Mouse (Mus musculus) heart, embryonic 12.5 days (tissue): ENCODE measurements around the gene Pde7b. TPM values are rescaled to one million over a fixed set of nuclear protein-coding genes. Genes with fewer than 3 reads are reported as not detected.

Source experiments
- ATAC-seq: fragments of 200-750 bp; cut with Nextera tagmentation; 2 replicates; pipeline ENCODE4 v1.8.0; 2017; ENCODE audit warnings: moderate TSS enrichment, moderate library complexity; ENCODE audit not compliant: insufficient number of reproducible peaks, low FRiP score
- H3K27ac ChIP-seq: fragments of 300-500 bp; sonication (generic); 2 replicates; pipeline ENCODE4 v1.5.1; 2016; ENCODE audit warnings: mild to moderate bottlenecking, moderate library complexity; ENCODE audit not compliant: poor library complexity, severe bottlenecking
- H3K27me3 ChIP-seq: fragments of 300-500 bp; sonication (generic); replicated peaks from 2 replicates; pipeline ENCODE4 v1.6.1; 2016; ENCODE audit warnings: mild to moderate bottlenecking, moderate library complexity
- H3K36me3 ChIP-seq: fragments of 300-500 bp; sonication (generic); 2 replicates; pipeline ENCODE4 v1.6.1; 2016; ENCODE audit warnings: mild to moderate bottlenecking, moderate library complexity
- H3K4me1 ChIP-seq: fragments of 300-500 bp; sonication (generic); replicated peaks from 2 replicates; pipeline ENCODE4 v1.6.1; 2016; ENCODE audit warnings: mild to moderate bottlenecking
- H3K4me2 ChIP-seq: fragments of 300-500 bp; sonication (generic); 2 replicates; pipeline ENCODE4 v1.6.1; 2016; ENCODE audit warnings: mild to moderate bottlenecking, moderate library complexity
- H3K4me3 ChIP-seq: fragments of 300-500 bp; sonication (generic); 2 replicates; pipeline ENCODE4 v1.5.1; 2016; ENCODE audit warnings: mild to moderate bottlenecking
- H3K9ac ChIP-seq: fragments of 300-500 bp; sonication (generic); 2 replicates; pipeline ENCODE4 v1.6.1; 2016; ENCODE audit warnings: mild to moderate bottlenecking, moderate library complexity
- H3K9me3 ChIP-seq: fragments of 300-500 bp; sonication (generic); replicated peaks from 2 replicates; pipeline ENCODE4 v1.6.1; 2016; ENCODE audit warnings: mild to moderate bottlenecking, moderate library complexity
- WGBS: fragments of 180-500 bp; shearing (Covaris S2); methylation state at CpG from one replicate; pipeline ENCODE4 v1.1.7; 2016; 5-methylcytosine and 5-hydroxymethylcytosine counted together
- polyA plus RNA-seq: library from polyadenylated mRNA; unstranded; fragments of >200 nt; fragmentation: Nextera tagmentation; extraction: Ambion mirVana; gene quantifications from 2 replicates; pipeline ENCODE4 v1.2.1, GENCODE M21; 2016

The Pde7b gene
- polyA plus RNA-seq, 1 experiment from 2014 or later: 16.3 TPM

GRCm38 (mm10) chr10:20722651-20723520 lies 2.0 kb downstream of the Pde7b start:
- peak; percentile 38; the same call in 1 of the 2 replicates for ATAC-seq
- peaks cover 28% of the 10 kb centered on the region for H3K4me1 ChIP-seq
- peak overlapping the region; percentile 76 for H3K27ac ChIP-seq
- 40% methylated on average over 9 of the region's 9 CpGs for WGBS
- peak overlapping the region; percentile 62; the same call in 1 of the 2 replicates for H3K9ac ChIP-seq
- H3K9me3 ChIP-seq: no peaks in the 10 kb centered on the region
- peaks cover 3% of the 10 kb centered on the region; the same call in 1 of the 2 replicates for H3K36me3 ChIP-seq
- H3K27me3 ChIP-seq: no peaks in the 10 kb centered on the region
- H3K4me3 ChIP-seq: peak overlapping the region; percentile 49
- H3K4me2 ChIP-seq: peak overlapping the region; percentile 58

GRCm38 (mm10) chr10:20719201-20719600 lies 5.7 kb downstream of the Pde7b start:
- Histone ChIP-seq H3K9ac (no peak overlapping the region), H3K4me1 (peaks cover 19% of the 10 kb centered on the region; the same call in 1 of the 2 replicates)
- 48% methylated on average over 2 of the region's 2 CpGs for WGBS

GRCm38 (mm10) chr10:20700633-20701032 lies 24.2 kb downstream of the Pde7b start:
- Histone ChIP-seq H3K9me3 (no peaks in the 10 kb centered on the region), H3K4me3 (no peak overlapping the region), H3K27ac (peak overlapping the region; percentile 4; the same call in 1 of the 2 replicates), H3K27me3 (no peaks in the 10 kb centered on the region), H3K4me2 (no peak overlapping the region), H3K9ac (no peak overlapping the region), H3K4me1 (peaks cover 7% of the 10 kb centered on the region; the same call in 1 of the 2 replicates), H3K36me3 (no peaks in the 10 kb centered on the region)
- 63% methylated on average over 7 of the region's 7 CpGs for WGBS
- peak; percentile 59 for ATAC-seq

More at GRCm38 (mm10) chr10:20719201-20719600, 5.7 kb downstream of the Pde7b start:
- Histone ChIP-seq H3K4me3 (no peak overlapping the region), H3K4me2 (no peak overlapping the region), H3K9me3 (no peaks in the 10 kb centered on the region), H3K27ac (no peak overlapping the region), H3K27me3 (no peaks in the 10 kb centered on the region), H3K36me3 (peaks cover 3% of the 10 kb centered on the region; the same call in 1 of the 2 replicates)
- ATAC-seq: no peak

- no peak for ATAC-seq
- H3K4me2 ChIP-seq: no peak overlapping the region
- no peaks in the 10 kb centered on the region for H3K27me3 ChIP-seq
- H3K9ac ChIP-seq: no peak overlapping the region
- H3K27ac ChIP-seq: no peak overlapping the region
- no peaks in the 10 kb centered on the region for H3K36me3 ChIP-seq
- WGBS: 87% methylated on average over 9 of the region's 9 CpGs
- peaks cover 12% of the 10 kb centered on the region; the same call in 1 of the 2 replicates for H3K4me1 ChIP-seq
- no peaks in the 10 kb centered on the region for H3K9me3 ChIP-seq
- H3K4me3 ChIP-seq: no peak overlapping the region
Observed at GRCm38 (mm10) chr10:20699874-20700273, 25.0 kb downstream of the Pde7b start.

GRCm38 (mm10) chr10:20695637-20696036 lies 29.2 kb downstream of the Pde7b start:
- Histone ChIP-seq H3K9me3 (no peaks in the 10 kb centered on the region), H3K9ac (no peak overlapping the region), H3K27me3 (no peaks in the 10 kb centered on the region), H3K27ac (peak overlapping the region; percentile 52), H3K36me3 (no peaks in the 10 kb centered on the region), H3K4me2 (no peak overlapping the region), H3K4me3 (no peak overlapping the region), H3K4me1 (peaks cover 17% of the 10 kb centered on the region)
- no peak for ATAC-seq
- 44% methylated on average over 11 of the region's 11 CpGs for WGBS

GRCm38 (mm10) chr10:20690002-20690401 lies 34.9 kb downstream of the Pde7b start:
- H3K27me3 ChIP-seq: no peaks in the 10 kb centered on the region
- H3K4me3 ChIP-seq: no peak overlapping the region
- H3K9ac ChIP-seq: no peak overlapping the region
- H3K4me1 ChIP-seq: peaks cover 9% of the 10 kb centered on the region; the same call in 1 of the 2 replicates
- no peak for ATAC-seq
- H3K27ac ChIP-seq: no peak overlapping the region
- WGBS: 73% methylated on average over 9 of the region's 9 CpGs
- no peaks in the 10 kb centered on the region for H3K9me3 ChIP-seq
- H3K4me2 ChIP-seq: no peak overlapping the region
- no peaks in the 10 kb centered on the region for H3K36me3 ChIP-seq

- Histone ChIP-seq H3K36me3 (peaks cover 4% of the 10 kb centered on the region; the same call in 1 of the 2 replicates), H3K9me3 (peaks cover 5% of the 10 kb centered on the region; the same call in 1 of the 2 replicates), H3K4me1 (no peaks in the 10 kb centered on the region), H3K27me3 (no peaks in the 10 kb centered on the region), H3K27ac (no peak overlapping the region), H3K9ac (no peak overlapping the region), H3K4me2 (no peak overlapping the region), H3K4me3 (no peak overlapping the region)
- 81% methylated on average over 2 of the region's 2 CpGs for WGBS
- no peak for ATAC-seq
Observed at GRCm38 (mm10) chr10:20684151-20684550, 40.7 kb downstream of the Pde7b start.

- H3K9ac ChIP-seq: no peak overlapping the region
- H3K4me1 ChIP-seq: 0 out of 2 replicates have a peak, but pooled peaks cover 4% of the 10 kb centered on the region
- no peak overlapping the region for H3K27ac ChIP-seq
- H3K36me3 ChIP-seq: peaks cover 4% of the 10 kb centered on the region; the same call in 1 of the 2 replicates
- no peak overlapping the region for H3K4me2 ChIP-seq
- 76% methylated on average over 3 of the region's 3 CpGs for WGBS
- ATAC-seq: no peak
- H3K4me3 ChIP-seq: no peak overlapping the region
- H3K27me3 ChIP-seq: no peaks in the 10 kb centered on the region
- peaks cover 5% of the 10 kb centered on the region; the same call in 1 of the 2 replicates for H3K9me3 ChIP-seq
Observed at GRCm38 (mm10) chr10:20680986-20681385, 43.9 kb downstream of the Pde7b start.

- H3K9ac ChIP-seq: no peak overlapping the region
- no peak for ATAC-seq
- WGBS: 14% methylated on average over 3 of the region's 3 CpGs
- no peak overlapping the region for H3K4me3 ChIP-seq
- no peaks in the 10 kb centered on the region for H3K36me3 ChIP-seq
- no peaks in the 10 kb centered on the region for H3K9me3 ChIP-seq
- peaks cover 36% of the 10 kb centered on the region for H3K4me1 ChIP-seq
- peak overlapping the region; percentile 43 for H3K27ac ChIP-seq
- H3K4me2 ChIP-seq: no peak overlapping the region
- H3K27me3 ChIP-seq: no peaks in the 10 kb centered on the region
Observed at GRCm38 (mm10) chr10:20675321-20675720, 49.6 kb downstream of the Pde7b start.

GRCm38 (mm10) chr10:20673798-20674197 lies 51.1 kb downstream of the Pde7b start:
- no peak overlapping the region for H3K27ac ChIP-seq

GRCm38 (mm10) chr10:20672591-20672990 lies 52.3 kb downstream of the Pde7b start:
- Histone ChIP-seq H3K9ac (no peak overlapping the region), H3K4me3 (no peak overlapping the region), H3K27me3 (no peaks in the 10 kb centered on the region), H3K4me1 (peaks cover 45% of the 10 kb centered on the region), H3K9me3 (no peaks in the 10 kb centered on the region), H3K27ac (peak overlapping the region; percentile 77), H3K4me2 (no peak overlapping the region), H3K36me3 (no peaks in the 10 kb centered on the region)
- 47% methylated on average over 11 of the region's 11 CpGs for WGBS
- 0 out of 2 replicates have a peak, but pooled peaks have one; percentile 5 for ATAC-seq

More at GRCm38 (mm10) chr10:20673798-20674197, 51.1 kb downstream of the Pde7b start:
- 76% methylated on average over 4 of the region's 4 CpGs for WGBS
- Histone ChIP-seq H3K4me2 (no peak overlapping the region), H3K4me3 (no peak overlapping the region), H3K9me3 (no peaks in the 10 kb centered on the region), H3K36me3 (no peaks in the 10 kb centered on the region), H3K4me1 (peaks cover 39% of the 10 kb centered on the region), H3K27me3 (no peaks in the 10 kb centered on the region), H3K9ac (no peak overlapping the region)
- no peak for ATAC-seq
